In genomic region chr7:40214395-40214794, GRCm38 (mm10) we compare ENCODE assay signal across 19 mouse cellular contexts.
"Had no signal": no experiment of that assay in that cellular context is flagged by ENCODE, and none has a peak within 500 bp of the region (broad histone marks: within the 10 kb centered on the region; RNA-seq: fewer than 3 reads in every experiment).

No protein-coding gene starts in this region.

- ATAC-seq: intestine, postnatal 0 days; liver, embryonic 12.5 days had no signal

- H3K9ac ChIP-seq: hindbrain, embryonic 15.5 days; limb, embryonic 15.5 days; liver, embryonic 12.5 days; liver, embryonic 15.5 days; lung, embryonic 15.5 days had no signal

- H3K27me3 ChIP-seq: hindbrain, embryonic 15.5 days; limb, embryonic 15.5 days; liver, embryonic 12.5 days; liver, embryonic 15.5 days; lung, embryonic 15.5 days; megakaryocyte, embryonic 14.5 days had no signal

- H3K4me1 ChIP-seq: hindbrain, embryonic 15.5 days; limb, embryonic 15.5 days; liver, embryonic 12.5 days; liver, embryonic 15.5 days; lung, embryonic 15.5 days; megakaryocyte, embryonic 14.5 days had no signal

- DNase-seq: kidney, adult 8-10 months; kidney, postnatal 14 days; layer of hippocampus, adult 9-11 months; lung, adult 18-20 months; lung, postnatal 10 days; lung, postnatal 36 days; midbrain, embryonic 14.5 days; thymus, adult 18-20 months; thymus, postnatal 36 days had no signal

- H3K4me3 ChIP-seq: hindbrain, embryonic 15.5 days; layer of hippocampus, adult 2 months; limb, embryonic 15.5 days; liver, embryonic 12.5 days; liver, embryonic 15.5 days; lung, embryonic 15.5 days; megakaryocyte, embryonic 14.5 days; myocyte had no signal

- H3K9me3 ChIP-seq: hindbrain, embryonic 15.5 days; limb, embryonic 15.5 days; liver, embryonic 12.5 days; liver, embryonic 15.5 days; lung, embryonic 15.5 days had no signal

- H3K36me3 ChIP-seq: hindbrain, embryonic 15.5 days; limb, embryonic 15.5 days; liver, embryonic 12.5 days; liver, embryonic 15.5 days; lung, embryonic 15.5 days had no signal

- H3K27ac ChIP-seq: hindbrain, embryonic 15.5 days; layer of hippocampus, adult 2 months; limb, embryonic 15.5 days; liver, embryonic 12.5 days; liver, embryonic 15.5 days; lung, embryonic 15.5 days had no signal

- H3K4me2 ChIP-seq: hindbrain, embryonic 15.5 days; limb, embryonic 15.5 days; liver, embryonic 12.5 days; liver, embryonic 15.5 days; lung, embryonic 15.5 days; midbrain, embryonic 11.5 days had no signal
